Mouse (Mus musculus) midbrain, embryonic 11.5 days (tissue): ENCODE measurements around the gene Ube3b. TPM values are rescaled to one million over a fixed set of nuclear protein-coding genes. Genes with fewer than 3 reads are reported as not detected.
A peak's percentile ranks its signal among the peaks of the same experiment; 100 is the strongest.

Experiments used
- ATAC-seq: fragments of 200-750 bp; cut with Nextera tagmentation; 2 replicates; pipeline ENCODE4 v1.8.0; 2017; ENCODE audit warnings: moderate TSS enrichment, moderate library complexity; ENCODE audit not compliant: low FRiP score
- DNase-seq: peaks from one replicate; pipeline ENCODE4 v3.0.0; 2015; ENCODE audit warnings: low spot score; ENCODE audit errors: missing footprints
- H3K27ac ChIP-seq: fragments of 300-500 bp; sonication (generic); 2 replicates; pipeline ENCODE4 v1.5.1; 2014; ENCODE audit warnings: low read depth, low read length
- H3K27me3 ChIP-seq: fragments of 300-500 bp; sonication (generic); 2 replicates; pipeline ENCODE4 v1.6.1; 2014; ENCODE audit warnings: mild to moderate bottlenecking, low read length, moderate library complexity, mixed read lengths; ENCODE audit not compliant: control insufficient read depth, insufficient read depth
- H3K36me3 ChIP-seq: fragments of 300-500 bp; sonication (generic); 2 replicates; pipeline ENCODE4 v1.6.1; 2014; ENCODE audit warnings: mild to moderate bottlenecking, low read length, moderate library complexity, mixed read lengths; ENCODE audit not compliant: control insufficient read depth, insufficient read depth
- H3K4me1 ChIP-seq: fragments of 300-500 bp; sonication (generic); 2 replicates; pipeline ENCODE4 v1.6.1; 2014; ENCODE audit warnings: low read length; ENCODE audit not compliant: control insufficient read depth, insufficient read depth
- H3K4me2 ChIP-seq: fragments of 300-500 bp; sonication (generic); 2 replicates; pipeline ENCODE4 v1.6.1; 2014; ENCODE audit warnings: mild to moderate bottlenecking, moderate library complexity
- H3K4me3 ChIP-seq: fragments of 300-500 bp; sonication (generic); 2 replicates; pipeline ENCODE4 v1.5.1; 2014; ENCODE audit warnings: low read depth, low read length
- H3K9ac ChIP-seq: fragments of 300-500 bp; sonication (generic); 2 replicates; pipeline ENCODE4 v1.6.1; 2014; ENCODE audit warnings: low read length
- H3K9me3 ChIP-seq: fragments of 300-500 bp; sonication (generic); 2 replicates; pipeline ENCODE4 v1.6.1; 2016; ENCODE audit warnings: low read length; ENCODE audit not compliant: control insufficient read depth
- WGBS: fragments of 180-500 bp; shearing (Covaris S2); extraction: QIAGEN DNeasy Blood & Tissue Kit; methylation state at CpG from one replicate; pipeline ENCODE4 v1.1.7; 2014; 5-methylcytosine and 5-hydroxymethylcytosine counted together
- polyA plus RNA-seq: library from polyadenylated mRNA; unstranded; fragments of >200 nt; fragmentation: Nextera tagmentation; extraction: Ambion mirVana; gene quantifications from 2 replicates; pipeline ENCODE4 v1.2.1, GENCODE M21; 2014

Ube3b gene
- polyA plus RNA-seq, 1 experiment from 2014 or later: 49.7 TPM

GRCm38 (mm10) chr5:114381013-114381351, 575 bp downstream of the Ube3b start:
- H3K9me3 ChIP-seq: no peaks in the 10 kb centered on the region
- DNase-seq: no peak
- no peaks in the 10 kb centered on the region for H3K27me3 ChIP-seq
- peak overlapping the region; percentile 71 for H3K27ac ChIP-seq
- no peak; the same call in 1 of the 2 replicates for ATAC-seq
- peak overlapping the region; percentile 85 for H3K4me2 ChIP-seq
- WGBS: under 1% methylated on average over 18 of the region's 18 CpGs
- H3K4me1 ChIP-seq: peaks cover 29% of the 10 kb centered on the region
- H3K36me3 ChIP-seq: peaks cover 6% of the 10 kb centered on the region
- H3K9ac ChIP-seq: peak overlapping the region; percentile 97
- peak overlapping the region; percentile 96 for H3K4me3 ChIP-seq

- no peak overlapping the region for H3K27ac ChIP-seq
- 81% methylated on average over 9 of the region's 9 CpGs for WGBS
- no peaks in the 10 kb centered on the region for H3K27me3 ChIP-seq
- peaks cover 13% of the 10 kb centered on the region for H3K36me3 ChIP-seq
- DNase-seq (peak; percentile 92), ATAC-seq (no peak)
- H3K4me1 ChIP-seq: peaks cover 23% of the 10 kb centered on the region
- no peaks in the 10 kb centered on the region for H3K9me3 ChIP-seq
- H3K9ac ChIP-seq: no peak overlapping the region
- H3K4me3 ChIP-seq: no peak overlapping the region
- H3K4me2 ChIP-seq: no peak overlapping the region
These were observed 2.9 kb downstream of the Ube3b start for GRCm38 (mm10) chr5:114383184-114383904.

- H3K9ac ChIP-seq: no peak overlapping the region
- ATAC-seq: no peak
- H3K4me2 ChIP-seq: no peak overlapping the region
- peaks cover 23% of the 10 kb centered on the region for H3K36me3 ChIP-seq
- WGBS: 91% methylated on average over 8 of the region's 8 CpGs
- no peak overlapping the region for H3K4me3 ChIP-seq
- H3K9me3 ChIP-seq: no peaks in the 10 kb centered on the region
- H3K27ac ChIP-seq: no peak overlapping the region
- DNase-seq: no peak
- H3K27me3 ChIP-seq: no peaks in the 10 kb centered on the region
- H3K4me1 ChIP-seq: peaks cover 14% of the 10 kb centered on the region
These were observed 4.0 kb downstream of the Ube3b start for GRCm38 (mm10) chr5:114384448-114384847.

- Histone ChIP-seq H3K4me1 (no peaks in the 10 kb centered on the region), H3K4me3 (no peak overlapping the region), H3K36me3 (peaks cover 41% of the 10 kb centered on the region), H3K27ac (no peak overlapping the region), H3K9me3 (no peaks in the 10 kb centered on the region), H3K27me3 (no peaks in the 10 kb centered on the region), H3K4me2 (no peak overlapping the region), H3K9ac (no peak overlapping the region)
- ATAC-seq (no peak), DNase-seq (no peak)
- WGBS: 87% methylated on average over 9 of the region's 9 CpGs
These were observed 12.8 kb downstream of the Ube3b start for GRCm38 (mm10) chr5:114393169-114393568.

GRCm38 (mm10) chr5:114406592-114406991, 26.2 kb downstream of the Ube3b start:
- no peak for ATAC-seq

GRCm38 (mm10) chr5:114407269-114407668, 26.9 kb downstream of the Ube3b start:
- no peak for ATAC-seq
- no peak overlapping the region for H3K4me3 ChIP-seq
- H3K36me3 ChIP-seq: peaks cover 56% of the 10 kb centered on the region
- no peak overlapping the region for H3K27ac ChIP-seq
- WGBS: 91% methylated on average over 10 of the region's 10 CpGs
- no peak for DNase-seq
- H3K9me3 ChIP-seq: no peaks in the 10 kb centered on the region
- no peak overlapping the region for H3K4me2 ChIP-seq
- H3K4me1 ChIP-seq: no peaks in the 10 kb centered on the region
- no peaks in the 10 kb centered on the region for H3K27me3 ChIP-seq
- H3K9ac ChIP-seq: no peak overlapping the region

More at GRCm38 (mm10) chr5:114406592-114406991, 26.2 kb downstream of the Ube3b start:
- H3K4me2 ChIP-seq: no peak overlapping the region
- H3K36me3 ChIP-seq: peaks cover 52% of the 10 kb centered on the region
- no peaks in the 10 kb centered on the region for H3K27me3 ChIP-seq
- DNase-seq: no peak
- H3K4me1 ChIP-seq: no peaks in the 10 kb centered on the region
- no peak overlapping the region for H3K27ac ChIP-seq
- no peaks in the 10 kb centered on the region for H3K9me3 ChIP-seq
- no peak overlapping the region for H3K4me3 ChIP-seq
- no peak overlapping the region for H3K9ac ChIP-seq
- WGBS: 91% methylated on average over 14 of the region's 14 CpGs

- H3K4me1 ChIP-seq: no peaks in the 10 kb centered on the region
- no peak overlapping the region for H3K4me3 ChIP-seq
- H3K27ac ChIP-seq: no peak overlapping the region
- H3K27me3 ChIP-seq: no peaks in the 10 kb centered on the region
- WGBS: 92% methylated on average over 9 of the region's 9 CpGs
- no peak overlapping the region for H3K4me2 ChIP-seq
- H3K9ac ChIP-seq: no peak overlapping the region
- ATAC-seq (no peak), DNase-seq (no peak)
- H3K9me3 ChIP-seq: no peaks in the 10 kb centered on the region
- peaks cover 57% of the 10 kb centered on the region for H3K36me3 ChIP-seq
These were observed 27.4 kb downstream of the Ube3b start for GRCm38 (mm10) chr5:114407810-114408209.

GRCm38 (mm10) chr5:114408846-114409245, 28.4 kb downstream of the Ube3b start:
- no peaks in the 10 kb centered on the region for H3K9me3 ChIP-seq
- 97% methylated on average over 11 of the region's 11 CpGs for WGBS
- H3K4me2 ChIP-seq: no peak overlapping the region
- no peaks in the 10 kb centered on the region for H3K4me1 ChIP-seq
- H3K27ac ChIP-seq: no peak overlapping the region
- ATAC-seq (no peak), DNase-seq (no peak)
- no peak overlapping the region for H3K9ac ChIP-seq
- H3K36me3 ChIP-seq: peaks cover 51% of the 10 kb centered on the region
- no peak overlapping the region for H3K4me3 ChIP-seq
- no peaks in the 10 kb centered on the region for H3K27me3 ChIP-seq

GRCm38 (mm10) chr5:114410429-114410828, 30.0 kb downstream of the Ube3b start:
- H3K4me1 ChIP-seq: no peaks in the 10 kb centered on the region
- H3K27me3 ChIP-seq: no peaks in the 10 kb centered on the region
- H3K27ac ChIP-seq: no peak overlapping the region
- 88% methylated on average over 13 of the region's 13 CpGs for WGBS
- no peaks in the 10 kb centered on the region for H3K9me3 ChIP-seq
- H3K4me3 ChIP-seq: no peak overlapping the region
- DNase-seq (no peak), ATAC-seq (no peak)
- peaks cover 50% of the 10 kb centered on the region for H3K36me3 ChIP-seq
- no peak overlapping the region for H3K9ac ChIP-seq
- H3K4me2 ChIP-seq: no peak overlapping the region
